In genomic region chr14:55743711-55744110, GRCm38 (mm10) we compare ENCODE assay signal across 8 mouse cellular contexts. TPM values are rescaled to one million over a fixed set of nuclear protein-coding genes. Genes with fewer than 3 reads are reported as not detected.
A peak's percentile ranks its signal among the peaks of the same experiment; 100 is the strongest.
DNase-seq lines count a peak whose midpoint lies in the region; ATAC-seq lines count a peak whose summit lies in the region.

No protein-coding gene starts in this region.

- H3K36me3 ChIP-seq in embryonic facial prominence, embryonic 14.5 days (ENCODE audit: control insufficient read depth, insufficient read depth, low read length), result peaks cover 41% of the 10 kb centered on the region
- H3K36me3 ChIP-seq in limb, embryonic 15.5 days, result peaks cover 48% of the 10 kb centered on the region

- no peaks in the 10 kb centered on the region for H3K9me3 ChIP-seq in embryonic facial prominence, embryonic 14.5 days (ENCODE audit: control insufficient read depth, low read length)
- no peaks in the 10 kb centered on the region for H3K9me3 ChIP-seq in limb, embryonic 15.5 days

- no peak overlapping the region for H3K4me3 ChIP-seq in embryonic facial prominence, embryonic 14.5 days (ENCODE audit: low read depth, low read length)
- H3K4me3 ChIP-seq in limb, embryonic 15.5 days, result peak overlapping the region; percentile 15; the same call in 1 of the 2 replicates

- DNase-seq in cerebellum, adult 11 months, result peak; percentile 68
- DNase-seq in embryonic facial prominence, embryonic 14.5 days (ENCODE audit: low spot score), result peak; percentile 79
- DNase-seq in heart, adult 8-10 months (ENCODE audit: low spot score), result peak; percentile 90
- DNase-seq in kidney, adult 8-10 months, result peak; percentile 84 to 94
- peak; percentile 69 to 89 for DNase-seq in monocyte, adult 2 months (ENCODE audit: low read depth in 1 of 2, low spot score in 2 of 2)
- DNase-seq in spleen, postnatal 14 days (ENCODE audit: low spot score in 2 of 2), result peak; percentile 74 to 87

- peak overlapping the region; percentile 49; the same call in 1 of the 2 replicates for H3K9ac ChIP-seq in embryonic facial prominence, embryonic 14.5 days (ENCODE audit: low read depth, low read length)
- H3K9ac ChIP-seq in limb, embryonic 15.5 days, result no peak overlapping the region

- H3K4me1 ChIP-seq in embryonic facial prominence, embryonic 14.5 days (ENCODE audit: control insufficient read depth, insufficient read depth, low read length), result peaks cover 12% of the 10 kb centered on the region
- peaks cover 32% of the 10 kb centered on the region for H3K4me1 ChIP-seq in limb, embryonic 15.5 days

- H3K27ac ChIP-seq in embryonic facial prominence, embryonic 14.5 days (replicated peaks; ENCODE audit: low read depth, low read length), result no peak overlapping the region
- no peak overlapping the region for H3K27ac ChIP-seq in limb, embryonic 15.5 days

- peak overlapping the region; percentile 91 for H3K4me2 ChIP-seq in embryonic facial prominence, embryonic 14.5 days (ENCODE audit: low read depth, low read length)
- H3K4me2 ChIP-seq in limb, embryonic 15.5 days, result peak overlapping the region; percentile 45

- 16% methylated on average over 10 of the region's 10 CpGs for WGBS in embryonic facial prominence, embryonic 14.5 days
- WGBS in limb, embryonic 15.5 days, result 20% methylated on average over 10 of the region's 10 CpGs

- ATAC-seq in cerebellum, adult (ENCODE audit: insufficient number of reproducible peaks, low FRiP score, low TSS enrichment), result no peak
- peak; percentile 77 for ATAC-seq in embryonic facial prominence, embryonic 14.5 days (ENCODE audit: low read depth)
- ATAC-seq in limb, embryonic 15.5 days (ENCODE audit: insufficient number of reproducible peaks, low FRiP score, low TSS enrichment, low read depth), result peak; percentile 49; the same call in 1 of the 2 replicates

- H3K27me3 ChIP-seq in embryonic facial prominence, embryonic 14.5 days (replicated peaks; ENCODE audit: control insufficient read depth, insufficient read depth, low read length), result no peaks in the 10 kb centered on the region
- H3K27me3 ChIP-seq in limb, embryonic 15.5 days, result no peaks in the 10 kb centered on the region

RNA-seq across cellular contexts. Expression of gene Dhrs1, which starts 1.8 kb away (rescaled TPM):
- 76.5 and 83.8 TPM in 2 replicates for polyA plus RNA-seq in embryonic facial prominence, embryonic 14.5 days (2014; fragmentation: Nextera tagmentation; extraction: Ambion mirVana)
- 10 to 100 TPM; 38.3 to 46.8 (median 43.2) TPM for total RNA-seq in heart, adult 8-10 months (2022)
- polyA plus RNA-seq in limb, embryonic 15.5 days (2015; fragmentation: Nextera tagmentation; extraction: Ambion mirVana), result 83.3 and 93.4 TPM in 2 replicates

RNA-seq across cellular contexts. Expression of gene Nop9, which starts 1.8 kb away (rescaled TPM):
- polyA plus RNA-seq in embryonic facial prominence, embryonic 14.5 days (2014; fragmentation: Nextera tagmentation; extraction: Ambion mirVana), result 32.6 and 36.9 TPM in 2 replicates
- 10 to 100 TPM in 3 of 4 experiments, 1 to 10 TPM in 1; 9.6 to 13.2 (median 11.0) TPM for total RNA-seq in heart, adult 8-10 months (2022)
- polyA plus RNA-seq in limb, embryonic 15.5 days (2015; fragmentation: Nextera tagmentation; extraction: Ambion mirVana), result 27.9 and 31.9 TPM in 2 replicates

RNA-seq across cellular contexts. Expression of gene Cideb, which starts 14.5 kb away (rescaled TPM):
- polyA plus RNA-seq in embryonic facial prominence, embryonic 14.5 days (2014; fragmentation: Nextera tagmentation; extraction: Ambion mirVana), result 0.33 and 0.59 TPM in 2 replicates
- 1 to 10 TPM in 3 of 4 experiments, under 1 TPM in 1; 0.95 to 1.9 (median 1.4) TPM for total RNA-seq in heart, adult 8-10 months (2022)
- 0.58 and 0.74 TPM in 2 replicates for polyA plus RNA-seq in limb, embryonic 15.5 days (2015; fragmentation: Nextera tagmentation; extraction: Ambion mirVana)

RNA-seq across cellular contexts. Expression of gene Ltb4r2, which starts 17.5 kb away (rescaled TPM):
- polyA plus RNA-seq in embryonic facial prominence, embryonic 14.5 days (2014; fragmentation: Nextera tagmentation; extraction: Ambion mirVana), result 0.47 and 0.51 TPM in 2 replicates
- under 1 TPM; 0.06 to 0.19 (median 0.13) TPM for total RNA-seq in heart, adult 8-10 months (2022)
- 0.83 and 1.3 TPM in 2 replicates for polyA plus RNA-seq in limb, embryonic 15.5 days (2015; fragmentation: Nextera tagmentation; extraction: Ambion mirVana)

RNA-seq across cellular contexts. Expression of gene Rabggta, which starts 21.6 kb away (rescaled TPM):
- polyA plus RNA-seq in embryonic facial prominence, embryonic 14.5 days (2014; fragmentation: Nextera tagmentation; extraction: Ambion mirVana), result 20.7 and 20.9 TPM in 2 replicates
- total RNA-seq in heart, adult 8-10 months (2022), result 10 to 100 TPM; 13.3 to 14.6 (median 14.5) TPM
- 29.4 and 31.3 TPM in 2 replicates for polyA plus RNA-seq in limb, embryonic 15.5 days (2015; fragmentation: Nextera tagmentation; extraction: Ambion mirVana)
